Mouse (Mus musculus) urinary bladder, postnatal 4 days (tissue): ENCODE data around the gene Fut2.

ENCODE experiments used
- DNase-seq, 2 experiments: peaks; one replicate each; pipeline ENCODE4 v3.0.0; 2021 to 2022; ENCODE audit warnings: low spot score in 2 of 2

Gene Fut2

DNA sequence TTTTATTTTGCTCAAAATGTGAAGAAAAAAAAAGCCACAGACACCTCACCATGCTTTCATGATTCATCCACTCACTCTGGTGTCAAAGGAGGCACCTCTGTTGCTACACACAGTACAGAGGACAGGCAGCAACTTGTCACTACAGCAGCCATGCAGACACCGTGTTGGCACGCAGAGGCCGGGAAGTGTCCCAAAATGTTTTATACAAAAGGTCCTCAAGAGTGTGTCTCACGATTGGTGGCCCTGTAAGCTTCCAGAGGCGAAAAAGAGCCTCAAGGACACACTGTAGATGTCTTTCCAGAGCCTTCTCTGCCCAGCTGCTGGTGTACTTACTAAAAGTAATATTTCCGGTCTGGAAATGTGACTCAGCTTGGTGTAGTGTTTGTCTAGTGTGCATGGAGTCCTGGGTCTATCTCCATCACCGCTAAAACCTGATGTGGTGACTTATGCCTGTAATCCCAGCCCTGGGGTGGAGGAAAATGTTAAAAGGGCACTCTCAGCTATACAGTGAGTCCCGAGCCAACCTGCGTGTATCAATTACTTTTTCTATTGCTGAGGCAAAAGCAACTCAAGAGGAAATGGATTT lies 60.4 kb downstream of the Fut2 start:
- DNase-seq, result no peak

DNA sequence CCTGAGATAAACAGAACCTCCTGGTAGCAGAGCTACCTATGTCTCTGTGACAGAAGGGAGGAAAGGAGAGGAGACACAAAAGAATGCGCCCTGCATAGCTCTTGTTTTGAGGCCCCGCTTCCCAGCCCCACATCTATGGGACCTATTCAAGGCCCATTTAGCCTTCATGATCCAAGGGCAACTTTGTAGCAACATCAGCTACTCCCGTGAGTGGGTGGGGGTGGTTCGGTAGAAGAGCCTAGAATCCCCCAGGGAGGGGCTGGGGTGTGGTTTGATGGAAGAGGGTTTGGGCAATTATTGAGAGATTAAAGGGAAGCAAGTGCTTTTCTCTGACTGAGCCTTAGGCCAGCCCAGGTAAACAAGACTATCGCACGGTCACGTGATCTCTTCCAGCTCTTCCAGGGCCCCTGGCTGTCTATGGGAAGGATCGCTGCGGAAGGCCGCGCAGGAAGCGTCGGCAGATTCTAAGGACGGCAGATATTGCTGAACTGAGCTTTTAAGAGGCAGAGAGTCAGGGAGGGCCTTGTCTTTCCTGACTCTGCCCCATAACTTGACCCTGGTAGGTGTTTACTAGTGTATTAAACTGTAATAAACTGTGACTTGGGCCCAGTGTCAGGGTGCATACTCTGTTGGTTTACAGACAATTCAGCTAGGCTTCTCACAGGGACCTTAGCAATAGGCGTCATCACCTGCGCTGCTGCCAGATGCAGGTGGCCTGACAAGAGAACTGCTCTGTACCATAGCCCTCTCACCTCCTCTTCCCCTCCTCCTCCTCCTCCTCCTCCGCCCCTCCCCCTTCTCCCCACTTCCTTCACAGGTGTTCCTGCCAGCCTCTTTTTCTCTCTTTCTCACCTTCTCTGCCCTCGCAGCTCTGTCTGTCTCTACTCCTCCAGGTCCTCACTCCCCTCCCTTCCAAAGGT lies 67.0 kb downstream of the Fut2 start:
- no peak for DNase-seq
